Mouse (Mus musculus): Measurements from ENCODE around the gene Fam69b.

GRCm38 (mm10) chr2:26594461-26594933 lies 33.8 kb upstream of the Fam69b start:
- TF ChIP-seq CTCF (IDR thresholded peaks at IDR 0.05; ENCODE audit: low read depth, low read length) (no peak), POLR2A (IDR thresholded peaks at IDR 0.05; ENCODE audit: insufficient read depth, low read length) (no peak)
